Mouse (Mus musculus): ENCODE measurements around the gene Adam15. TPM values are rescaled to one million over a fixed set of nuclear protein-coding genes. Genes with fewer than 3 reads are reported as not detected.

Adam15 gene
- polyA plus RNA-seq, 1 experiment from 2014 or later, result 32.7 TPM

- Histone ChIP-seq H3K27ac (ENCODE audit: low read depth) (no peak overlapping the region), H3K4me3 (ENCODE audit: low read depth, low read length) (no peak overlapping the region), H3K27me3 (ENCODE audit: insufficient read depth, low read length) (no peaks in the 10 kb centered on the region), H3K9ac (no peak overlapping the region), H3K4me1 (ENCODE audit: insufficient read depth) (no peaks in the 10 kb centered on the region), H3K9me3 (ENCODE audit: low read depth, low read length) (no peaks in the 10 kb centered on the region), H3K4me2 (0 out of 2 replicates have a peak overlapping the region, but pooled peaks have one; percentile 52), H3K36me3 (ENCODE audit: insufficient read depth) (no peaks in the 10 kb centered on the region)
- no peak for TF ChIP-seq CTCF (IDR thresholded peaks at IDR 0.05; ENCODE audit: low read depth)
- no peak for ATAC-seq (ENCODE audit: insufficient read depth)
- WGBS, result 77% methylated on average over 6 of the region's 6 CpGs
- no peak for DNase-seq
Measured at GRCm38 (mm10) chr3:89298908-89299307, 50.9 kb downstream of the Adam15 start.

- Histone ChIP-seq H3K4me1 (ENCODE audit: insufficient read depth) (no peaks in the 10 kb centered on the region), H3K27ac (ENCODE audit: low read depth) (no peak overlapping the region), H3K27me3 (ENCODE audit: insufficient read depth, low read length) (no peaks in the 10 kb centered on the region), H3K36me3 (ENCODE audit: insufficient read depth) (no peaks in the 10 kb centered on the region), H3K4me2 (no peak overlapping the region), H3K4me3 (ENCODE audit: low read depth, low read length) (no peak overlapping the region), H3K9ac (no peak overlapping the region), H3K9me3 (ENCODE audit: low read depth, low read length) (no peaks in the 10 kb centered on the region)
- ATAC-seq (ENCODE audit: insufficient read depth) (no peak), DNase-seq (peak; percentile 30)
- 74% methylated on average over 11 of the region's 11 CpGs for WGBS
- TF ChIP-seq CTCF (IDR thresholded peaks at IDR 0.05; ENCODE audit: low read depth), result no peak
Measured at GRCm38 (mm10) chr3:89296761-89297396, 52.9 kb downstream of the Adam15 start.

- no peak for DNase-seq
- WGBS, result 81% methylated on average over 8 of the region's 8 CpGs
- no peak for TF ChIP-seq CTCF (IDR thresholded peaks at IDR 0.05; ENCODE audit: low read depth)
- no peak overlapping the region for H3K4me2 ChIP-seq
- H3K4me3 ChIP-seq (ENCODE audit: low read depth, low read length), result no peak overlapping the region
- no peak overlapping the region for H3K27ac ChIP-seq (ENCODE audit: low read depth)
- H3K4me1 ChIP-seq (ENCODE audit: insufficient read depth), result no peaks in the 10 kb centered on the region
- no peaks in the 10 kb centered on the region for H3K36me3 ChIP-seq (ENCODE audit: insufficient read depth)
- H3K9me3 ChIP-seq (ENCODE audit: low read depth, low read length), result no peaks in the 10 kb centered on the region
- ATAC-seq (ENCODE audit: insufficient read depth), result no peak
- H3K27me3 ChIP-seq (ENCODE audit: insufficient read depth, low read length), result no peaks in the 10 kb centered on the region
- H3K9ac ChIP-seq, result no peak overlapping the region
Measured at GRCm38 (mm10) chr3:89295685-89296230, 54.0 kb downstream of the Adam15 start.

- 63% methylated on average over 5 of the region's 5 CpGs for WGBS
- H3K27ac ChIP-seq (ENCODE audit: low read depth), result no peak overlapping the region
- no peaks in the 10 kb centered on the region for H3K9me3 ChIP-seq (ENCODE audit: low read depth, low read length)
- H3K27me3 ChIP-seq (ENCODE audit: insufficient read depth, low read length), result no peaks in the 10 kb centered on the region
- no peaks in the 10 kb centered on the region for H3K36me3 ChIP-seq (ENCODE audit: insufficient read depth)
- H3K4me2 ChIP-seq, result no peak overlapping the region
- H3K4me3 ChIP-seq (ENCODE audit: low read depth, low read length), result no peak overlapping the region
- no peak overlapping the region for H3K9ac ChIP-seq
- DNase-seq, result no peak
- no peak for ATAC-seq (ENCODE audit: insufficient read depth)
- H3K4me1 ChIP-seq (ENCODE audit: insufficient read depth), result no peaks in the 10 kb centered on the region
- no peak for TF ChIP-seq CTCF (IDR thresholded peaks at IDR 0.05; ENCODE audit: low read depth)
Measured at GRCm38 (mm10) chr3:89294195-89294594, 55.6 kb downstream of the Adam15 start.

- no peak overlapping the region for H3K27ac ChIP-seq (ENCODE audit: low read depth)
- TF ChIP-seq CTCF (IDR thresholded peaks at IDR 0.05; ENCODE audit: low read depth), result no peak
- no peak overlapping the region for H3K4me2 ChIP-seq
- no peak overlapping the region for H3K4me3 ChIP-seq (ENCODE audit: low read depth, low read length)
- no peaks in the 10 kb centered on the region for H3K27me3 ChIP-seq (ENCODE audit: insufficient read depth, low read length)
- WGBS, result 82% methylated on average over 11 of the region's 11 CpGs
- DNase-seq, result no peak
- no peak overlapping the region for H3K9ac ChIP-seq
- ATAC-seq (ENCODE audit: insufficient read depth), result no peak
- no peaks in the 10 kb centered on the region for H3K36me3 ChIP-seq (ENCODE audit: insufficient read depth)
- H3K4me1 ChIP-seq (ENCODE audit: insufficient read depth), result no peaks in the 10 kb centered on the region
- H3K9me3 ChIP-seq (ENCODE audit: low read depth, low read length), result no peaks in the 10 kb centered on the region
Measured at GRCm38 (mm10) chr3:89293247-89293918, 56.4 kb downstream of the Adam15 start.

GRCm38 (mm10) chr3:89292303-89292702, 57.5 kb downstream of the Adam15 start:
- WGBS, result 63% methylated on average over 5 of the region's 5 CpGs
- no peak for TF ChIP-seq CTCF (IDR thresholded peaks at IDR 0.05; ENCODE audit: low read depth)

GRCm38 (mm10) chr3:89291874-89292273, 57.9 kb downstream of the Adam15 start:
- no peak overlapping the region for H3K27ac ChIP-seq (ENCODE audit: low read depth)
- H3K4me2 ChIP-seq, result no peak overlapping the region
- no peak overlapping the region for H3K4me3 ChIP-seq (ENCODE audit: low read depth, low read length)
- no peak for ATAC-seq (ENCODE audit: insufficient read depth)
- no peaks in the 10 kb centered on the region for H3K9me3 ChIP-seq (ENCODE audit: low read depth, low read length)
- H3K36me3 ChIP-seq (ENCODE audit: insufficient read depth), result no peaks in the 10 kb centered on the region
- H3K4me1 ChIP-seq (ENCODE audit: insufficient read depth), result no peaks in the 10 kb centered on the region
- 48% methylated on average over 10 of the region's 10 CpGs for WGBS
- TF ChIP-seq CTCF (IDR thresholded peaks at IDR 0.05; ENCODE audit: low read depth), result no peak
- H3K27me3 ChIP-seq (ENCODE audit: insufficient read depth, low read length), result no peaks in the 10 kb centered on the region
- DNase-seq, result no peak
- H3K9ac ChIP-seq, result no peak overlapping the region

More at GRCm38 (mm10) chr3:89292303-89292702, 57.5 kb downstream of the Adam15 start:
- Histone ChIP-seq H3K27me3 (ENCODE audit: insufficient read depth, low read length) (no peaks in the 10 kb centered on the region), H3K4me2 (no peak overlapping the region), H3K27ac (ENCODE audit: low read depth) (no peak overlapping the region), H3K9ac (no peak overlapping the region), H3K36me3 (ENCODE audit: insufficient read depth) (no peaks in the 10 kb centered on the region), H3K9me3 (ENCODE audit: low read depth, low read length) (no peaks in the 10 kb centered on the region), H3K4me1 (ENCODE audit: insufficient read depth) (no peaks in the 10 kb centered on the region), H3K4me3 (ENCODE audit: low read depth, low read length) (no peak overlapping the region)
- DNase-seq (no peak), ATAC-seq (ENCODE audit: insufficient read depth) (no peak)

Other genes starting within 250 kb of the Adam15 start
- not detected in 2 replicates for gene Gm43738, start 248.9 kb downstream of the Adam15 start, polyA plus RNA-seq (2014; fragmentation: Nextera tagmentation; extraction: Ambion mirVana)
- 164 and 177 TPM in 2 replicates for gene Fdps, start 248.0 kb downstream of the Adam15 start, polyA plus RNA-seq (2014; fragmentation: Nextera tagmentation; extraction: Ambion mirVana)
- gene Pklr, start 213.9 kb downstream of the Adam15 start, polyA plus RNA-seq (2014; fragmentation: Nextera tagmentation; extraction: Ambion mirVana), result 0.08 TPM in 1 of 2 replicates, not detected in the other
- 0.47 and 0.61 TPM in 2 replicates for gene Hcn3, start 189.8 kb downstream of the Adam15 start, polyA plus RNA-seq (2014; fragmentation: Nextera tagmentation; extraction: Ambion mirVana)
- gene Clk2, start 185.2 kb downstream of the Adam15 start, polyA plus RNA-seq (2014; fragmentation: Nextera tagmentation; extraction: Ambion mirVana), result 26.1 and 26.4 TPM in 2 replicates
- gene Scamp3, start 172.5 kb downstream of the Adam15 start, polyA plus RNA-seq (2014; fragmentation: Nextera tagmentation; extraction: Ambion mirVana), result 90.2 and 98.9 TPM in 2 replicates
- 18.2 and 19.4 TPM in 2 replicates for gene Fam189b, start 166.9 kb downstream of the Adam15 start, polyA plus RNA-seq (2014; fragmentation: Nextera tagmentation; extraction: Ambion mirVana)
- 34.4 and 35.5 TPM in 2 replicates for gene Gba, start 147.1 kb downstream of the Adam15 start, polyA plus RNA-seq (2014; fragmentation: Nextera tagmentation; extraction: Ambion mirVana)
- gene Thbs3, start 134.8 kb downstream of the Adam15 start, polyA plus RNA-seq (2014; fragmentation: Nextera tagmentation; extraction: Ambion mirVana), result 33.6 and 39.9 TPM in 2 replicates
- 193 and 212 TPM in 2 replicates for gene Mtx1, start 122.9 kb downstream of the Adam15 start, polyA plus RNA-seq (2014; fragmentation: Nextera tagmentation; extraction: Ambion mirVana)
- gene Muc1, start 120.9 kb downstream of the Adam15 start, polyA plus RNA-seq (2014; fragmentation: Nextera tagmentation; extraction: Ambion mirVana), result 43.0 and 50.4 TPM in 2 replicates
- gene Krtcap2, start 104.0 kb downstream of the Adam15 start, polyA plus RNA-seq (2014; fragmentation: Nextera tagmentation; extraction: Ambion mirVana), result 293 and 312 TPM in 2 replicates
- gene Trim46, start 103.7 kb downstream of the Adam15 start, polyA plus RNA-seq (2014; fragmentation: Nextera tagmentation; extraction: Ambion mirVana), result 5.7 and 6.3 TPM in 2 replicates
- 118 and 119 TPM in 2 replicates for gene Dpm3, start 90.6 kb downstream of the Adam15 start, polyA plus RNA-seq (2014; fragmentation: Nextera tagmentation; extraction: Ambion mirVana)
- gene Slc50a1, start 79.4 kb downstream of the Adam15 start, polyA plus RNA-seq (2014; fragmentation: Nextera tagmentation; extraction: Ambion mirVana), result 58.5 and 60.2 TPM in 2 replicates
- gene Efna1, start 68.9 kb downstream of the Adam15 start, polyA plus RNA-seq (2014; fragmentation: Nextera tagmentation; extraction: Ambion mirVana), result 68.3 and 70.4 TPM in 2 replicates
- 4.7 and 5.8 TPM in 2 replicates for gene Efna3, start 27.0 kb downstream of the Adam15 start, polyA plus RNA-seq (2014; fragmentation: Nextera tagmentation; extraction: Ambion mirVana)
- gene Efna4, start 12.0 kb downstream of the Adam15 start, polyA plus RNA-seq (2014; fragmentation: Nextera tagmentation; extraction: Ambion mirVana), result 24.6 and 27.0 TPM in 2 replicates
- gene Dcst2, start 12.0 kb upstream of the Adam15 start, polyA plus RNA-seq (2014; fragmentation: Nextera tagmentation; extraction: Ambion mirVana), result 0.17 TPM in 1 of 2 replicates, not detected in the other
- 0.11 TPM in 1 of 2 replicates, not detected in the other for gene Dcst1, start 15.3 kb upstream of the Adam15 start, polyA plus RNA-seq (2014; fragmentation: Nextera tagmentation; extraction: Ambion mirVana)
- 1.6 and 1.7 TPM in 2 replicates for gene Zbtb7b, start 44.8 kb upstream of the Adam15 start, polyA plus RNA-seq (2014; fragmentation: Nextera tagmentation; extraction: Ambion mirVana)
- 0.19 and 0.33 TPM in 2 replicates for gene Lenep, start 52.8 kb upstream of the Adam15 start, polyA plus RNA-seq (2014; fragmentation: Nextera tagmentation; extraction: Ambion mirVana)
- 18.1 and 18.2 TPM in 2 replicates for gene Flad1, start 61.9 kb upstream of the Adam15 start, polyA plus RNA-seq (2014; fragmentation: Nextera tagmentation; extraction: Ambion mirVana)
- gene Cks1b, start 68.4 kb upstream of the Adam15 start, polyA plus RNA-seq (2014; fragmentation: Nextera tagmentation; extraction: Ambion mirVana), result 655 and 692 TPM in 2 replicates
- 69.5 and 75.2 TPM in 2 replicates for gene Shc1, start 68.4 kb upstream of the Adam15 start, polyA plus RNA-seq (2014; fragmentation: Nextera tagmentation; extraction: Ambion mirVana)
- gene Pygo2, start 80.2 kb upstream of the Adam15 start, polyA plus RNA-seq (2014; fragmentation: Nextera tagmentation; extraction: Ambion mirVana), result 54.0 and 56.8 TPM in 2 replicates
- 13.6 and 14.7 TPM in 2 replicates for gene Pbxip1, start 86.7 kb upstream of the Adam15 start, polyA plus RNA-seq (2014; fragmentation: Nextera tagmentation; extraction: Ambion mirVana)
- gene Pmvk, start 104.5 kb upstream of the Adam15 start, polyA plus RNA-seq (2014; fragmentation: Nextera tagmentation; extraction: Ambion mirVana), result 46.2 and 48.0 TPM in 2 replicates
- gene Kcnn3, start 170.2 kb upstream of the Adam15 start, polyA plus RNA-seq (2014; fragmentation: Nextera tagmentation; extraction: Ambion mirVana), result 1.0 TPM in 2 replicates

Data from lung, embryonic 14.5 days (tissue).